Mouse (Mus musculus) forebrain, embryonic 13.5 days (tissue): ENCODE data around the gene Ypel5. TPM values are rescaled to one million over a fixed set of nuclear protein-coding genes. Genes with fewer than 3 reads are reported as not detected.

Experiments used
- ATAC-seq: fragments of 200-750 bp; cut with Nextera tagmentation; 2 replicates; pipeline ENCODE4 v1.8.0; 2017
- H3K27ac ChIP-seq: fragments of 300-500 bp; sonication (generic); 2 replicates; pipeline ENCODE4 v1.5.1; 2015; ENCODE audit warnings: inconsistent platforms, mild to moderate bottlenecking, moderate library complexity
- H3K27me3 ChIP-seq: fragments of 300-500 bp; sonication (generic); 2 replicates; pipeline ENCODE4 v1.6.1; 2015; ENCODE audit warnings: mild to moderate bottlenecking, inconsistent platforms
- H3K36me3 ChIP-seq: fragments of 300-500 bp; sonication (generic); 2 replicates; pipeline ENCODE4 v1.6.1; 2015; ENCODE audit warnings: mild to moderate bottlenecking, inconsistent platforms; ENCODE audit not compliant: poor library complexity, severe bottlenecking
- H3K4me1 ChIP-seq: fragments of 300-500 bp; sonication (generic); 2 replicates; pipeline ENCODE4 v1.6.1; 2015; ENCODE audit warnings: inconsistent platforms
- H3K4me2 ChIP-seq: fragments of 300-500 bp; sonication (generic); 2 replicates; pipeline ENCODE4 v1.6.1; 2015; ENCODE audit warnings: inconsistent platforms, mild to moderate bottlenecking, moderate library complexity
- H3K4me3 ChIP-seq: fragments of 300-500 bp; sonication (generic); 2 replicates; pipeline ENCODE4 v1.5.1; 2015; ENCODE audit warnings: mild to moderate bottlenecking, inconsistent platforms
- H3K9ac ChIP-seq: fragments of 300-500 bp; sonication (generic); 2 replicates; pipeline ENCODE4 v1.6.1; 2015; ENCODE audit warnings: mild to moderate bottlenecking, inconsistent platforms
- H3K9me3 ChIP-seq: fragments of 300-500 bp; sonication (generic); replicated peaks from 2 replicates; pipeline ENCODE4 v1.6.1; 2016; ENCODE audit warnings: inconsistent platforms
- WGBS: fragments of 180-500 bp; shearing (Covaris S2); methylation state at CpG from one replicate; pipeline ENCODE4 v1.1.7; 2015; 5-methylcytosine and 5-hydroxymethylcytosine counted together
- polyA plus RNA-seq: library from polyadenylated mRNA; unstranded; fragments of >200 nt; fragmentation: Nextera tagmentation; extraction: Ambion mirVana; gene quantifications from 2 replicates; pipeline ENCODE4 v1.2.1, GENCODE M21; 2015

Ypel5 gene
- polyA plus RNA-seq, result 86.1 and 90.3 TPM in 2 replicates

DNA sequence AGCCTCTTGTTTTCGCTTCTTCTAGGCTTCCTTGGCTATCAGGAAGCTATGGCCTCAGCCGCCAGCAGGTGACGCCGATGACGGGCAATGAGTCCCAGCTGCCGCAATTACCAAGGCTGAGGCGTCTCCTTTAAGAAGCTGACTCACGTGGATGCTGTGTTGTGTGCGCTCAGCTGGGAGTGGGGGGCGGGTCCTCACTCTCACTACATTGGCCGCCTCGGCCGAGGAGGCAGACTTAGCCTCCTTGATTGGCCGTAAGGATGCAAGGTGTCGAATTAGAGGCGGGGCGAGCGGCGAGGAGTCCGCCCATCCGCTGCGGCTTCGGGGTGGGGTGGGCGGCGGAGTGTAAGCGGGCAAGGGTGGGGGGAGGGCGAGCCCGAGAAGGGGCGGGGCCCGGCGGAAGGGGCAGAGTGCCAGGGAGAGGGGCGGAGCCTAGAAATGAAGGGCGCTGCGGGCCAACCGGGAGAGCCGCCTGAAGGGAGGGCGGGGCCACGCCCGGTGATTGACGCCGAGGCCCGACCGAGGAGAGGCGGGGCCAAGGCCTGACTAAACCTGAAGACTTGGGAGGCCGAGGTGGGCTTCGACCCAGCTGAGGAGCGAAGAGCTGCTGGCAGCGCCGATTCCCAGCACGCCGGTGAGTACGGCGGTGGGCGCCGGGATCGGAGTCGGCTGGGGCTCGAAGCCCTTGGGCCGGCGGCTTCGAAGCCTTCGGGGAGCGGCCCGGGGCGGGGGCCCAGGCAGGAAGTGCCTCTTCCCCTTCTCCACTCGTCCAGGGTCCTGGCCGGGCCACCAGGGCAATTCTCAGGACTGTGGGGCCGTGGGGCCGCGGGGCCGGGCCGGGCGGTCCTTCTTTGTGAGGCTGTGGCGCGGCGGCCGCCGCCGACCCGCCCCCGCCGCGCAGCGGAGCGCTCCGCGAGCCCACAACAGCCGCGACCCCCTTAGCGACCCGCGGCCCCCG, at the start of gene Ypel5:
Ypel5 (plus strand) TSS at position 296 of the 958 bp plus-strand sequence.
- under 1% methylated on average over 62 of the region's 93 CpGs for WGBS
- H3K36me3 ChIP-seq, result no peaks in the 10 kb centered on the region
- peak within 1 kb of the TSS; percentile 83 for H3K4me3 ChIP-seq
- no peaks in the 10 kb centered on the region for H3K9me3 ChIP-seq
- H3K4me1 ChIP-seq, result peaks cover 13% of the 10 kb centered on the region
- H3K27me3 ChIP-seq, result no peaks in the 10 kb centered on the region
- ATAC-seq, result peak; percentile 98
- H3K27ac ChIP-seq, result peak within 1 kb of the TSS; percentile 97
- peak within 1 kb of the TSS; percentile 68 for H3K4me2 ChIP-seq
- H3K9ac ChIP-seq, result peak within 1 kb of the TSS; percentile 93

DNA sequence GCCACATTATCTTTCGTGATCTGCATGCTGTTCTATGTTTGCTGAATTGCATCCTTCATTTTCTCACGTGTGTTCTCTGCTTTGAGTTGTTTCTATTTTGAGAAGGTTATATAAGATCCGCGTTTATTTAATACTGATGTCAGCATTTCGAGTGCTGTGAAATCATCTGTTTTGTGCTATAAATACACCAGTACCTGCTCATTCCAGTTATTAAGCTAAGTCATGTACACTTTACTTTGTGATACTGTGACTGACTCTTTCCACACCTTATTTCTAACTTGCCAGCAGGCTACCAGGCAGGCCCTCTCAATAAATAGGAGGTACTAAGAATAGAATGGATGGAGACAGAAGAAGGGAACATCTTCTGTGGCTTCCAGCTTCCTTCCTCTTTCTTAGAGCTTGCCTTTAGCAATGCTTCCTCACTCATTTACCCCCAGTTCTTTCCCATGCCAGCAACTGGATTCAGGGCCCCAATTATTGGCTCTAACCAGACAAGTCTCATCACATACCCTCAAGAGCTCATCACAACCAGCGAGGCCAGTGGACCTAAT, 48.3 kb upstream of the Ypel5 start:
- no peaks in the 10 kb centered on the region for H3K4me1 ChIP-seq
- no peak overlapping the region for H3K4me2 ChIP-seq
- WGBS, result 82% methylated on average over 6 of the region's 6 CpGs
- no peaks in the 10 kb centered on the region for H3K27me3 ChIP-seq
- no peaks in the 10 kb centered on the region for H3K36me3 ChIP-seq
- no peak overlapping the region for H3K9ac ChIP-seq
- H3K27ac ChIP-seq, result no peak overlapping the region
- H3K4me3 ChIP-seq, result no peak overlapping the region
- no peaks in the 10 kb centered on the region for H3K9me3 ChIP-seq
- ATAC-seq, result no peak

DNA sequence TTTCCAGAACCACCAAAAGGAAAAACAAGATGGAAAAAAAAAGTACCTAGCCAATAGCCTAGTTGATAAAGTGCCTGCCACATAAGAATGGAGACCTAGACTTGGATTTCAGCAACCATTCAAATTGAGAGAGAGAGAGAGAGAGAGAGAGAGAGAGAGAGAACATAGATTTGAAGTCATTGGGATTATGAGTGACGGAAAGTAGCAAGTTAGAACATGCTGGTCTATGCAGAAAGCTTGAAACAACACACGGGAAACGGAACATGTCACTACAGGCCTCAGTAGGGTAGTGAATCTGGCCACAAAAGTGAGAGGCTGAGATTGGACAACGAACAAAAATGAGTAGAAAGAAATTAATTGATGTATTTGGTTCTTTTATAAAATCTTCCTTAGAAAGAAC, 43.0 kb upstream of the Ypel5 start:
- no peak overlapping the region for H3K9ac ChIP-seq
- 89% methylated on average over 4 of the region's 4 CpGs for WGBS

DNA sequence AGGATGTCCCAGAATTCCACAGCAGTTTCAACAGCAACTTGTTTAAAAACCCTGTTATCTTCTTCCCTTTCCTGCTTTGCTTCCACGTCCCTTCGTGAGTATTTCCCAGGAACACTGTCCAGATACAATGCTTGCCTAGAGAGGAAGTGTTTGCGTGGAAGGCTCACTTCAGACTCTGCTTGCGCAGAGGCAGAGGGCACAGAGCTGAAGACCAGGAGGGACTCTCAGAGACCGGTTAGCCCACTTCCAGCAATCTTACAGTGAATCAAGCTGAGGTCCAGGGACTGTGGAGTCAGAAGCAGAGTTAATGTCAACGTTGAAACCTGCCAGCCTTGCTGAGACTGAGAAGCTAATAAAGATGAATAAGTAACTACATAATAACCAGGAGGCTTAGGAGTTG, 41.6 kb upstream of the Ypel5 start:
- no peak overlapping the region for H3K27ac ChIP-seq
- no peaks in the 10 kb centered on the region for H3K4me1 ChIP-seq
- no peak overlapping the region for H3K4me3 ChIP-seq
- H3K27me3 ChIP-seq, result no peaks in the 10 kb centered on the region
- H3K4me2 ChIP-seq, result no peak overlapping the region
- H3K9ac ChIP-seq, result no peak overlapping the region
- no peaks in the 10 kb centered on the region for H3K9me3 ChIP-seq
- ATAC-seq, result no peak
- 81% methylated on average over 6 of the region's 6 CpGs for WGBS
- no peaks in the 10 kb centered on the region for H3K36me3 ChIP-seq

More for the DNA sequence above, 43.0 kb upstream of the Ypel5 start:
- no peaks in the 10 kb centered on the region for H3K9me3 ChIP-seq
- no peak overlapping the region for H3K4me3 ChIP-seq
- no peaks in the 10 kb centered on the region for H3K36me3 ChIP-seq
- no peaks in the 10 kb centered on the region for H3K4me1 ChIP-seq
- H3K4me2 ChIP-seq, result no peak overlapping the region
- no peak overlapping the region for H3K27ac ChIP-seq
- H3K27me3 ChIP-seq, result no peaks in the 10 kb centered on the region
- no peak for ATAC-seq

DNA sequence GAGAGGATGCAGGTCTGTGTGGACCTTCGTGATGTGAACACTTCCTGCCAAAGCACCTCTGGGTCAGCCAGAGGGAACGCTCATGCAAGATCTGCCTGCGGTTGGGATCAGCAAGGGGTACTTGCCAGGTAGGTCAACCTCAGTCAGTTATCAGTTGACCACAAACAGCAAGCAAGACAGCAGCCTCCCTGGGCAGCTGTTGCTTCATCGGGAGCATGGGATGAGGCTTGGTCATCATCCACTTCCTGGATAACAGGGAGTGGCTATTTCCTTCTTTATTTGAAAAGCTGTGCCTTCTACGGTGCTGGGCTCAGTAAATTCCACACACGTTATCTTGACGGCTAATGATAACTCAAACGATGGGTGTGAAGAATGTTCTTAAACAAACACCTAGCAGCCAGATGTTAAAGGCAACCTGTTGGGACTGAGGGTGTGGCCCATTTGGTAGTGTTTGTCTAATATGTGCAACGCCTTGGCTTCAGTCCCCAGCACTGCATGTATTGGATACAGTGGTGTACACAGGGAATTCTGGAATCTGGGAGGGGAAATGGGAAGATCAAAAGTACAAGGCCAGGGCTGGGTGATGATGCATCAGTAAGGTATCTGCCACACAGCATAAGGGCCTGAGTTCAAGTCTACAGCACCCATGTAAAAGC, 40.7 kb upstream of the Ypel5 start:
- no peak overlapping the region for H3K4me3 ChIP-seq
- no peaks in the 10 kb centered on the region for H3K4me1 ChIP-seq
- no peak overlapping the region for H3K4me2 ChIP-seq
- no peak overlapping the region for H3K27ac ChIP-seq
- ATAC-seq, result no peak
- H3K9me3 ChIP-seq, result no peaks in the 10 kb centered on the region
- no peaks in the 10 kb centered on the region for H3K36me3 ChIP-seq
- 93% methylated on average over 9 of the region's 9 CpGs for WGBS
- no peaks in the 10 kb centered on the region for H3K27me3 ChIP-seq
- H3K9ac ChIP-seq, result no peak overlapping the region

DNA sequence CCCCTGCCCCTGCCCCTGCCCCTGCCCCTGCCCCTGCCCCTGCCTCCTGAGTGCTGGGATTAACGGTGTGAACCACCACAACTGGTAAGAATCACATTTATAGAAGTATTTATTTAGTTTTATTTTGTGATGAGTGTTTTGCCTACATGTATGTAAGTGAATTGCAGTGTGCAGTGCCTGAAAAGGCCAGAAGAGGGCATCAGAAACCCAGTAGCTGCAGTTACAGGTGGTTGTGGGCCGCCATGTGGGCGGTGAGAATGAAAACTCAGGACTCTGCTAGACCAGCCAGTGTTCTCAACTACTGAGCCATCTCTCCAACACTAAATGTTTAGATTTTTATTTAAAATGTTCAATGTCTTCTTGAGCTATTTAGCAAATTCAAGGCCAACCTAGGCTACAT, 39.7 kb upstream of the Ypel5 start:
- ATAC-seq, result no peak
- Histone ChIP-seq H3K4me3 (no peak overlapping the region), H3K4me1 (no peaks in the 10 kb centered on the region), H3K36me3 (no peaks in the 10 kb centered on the region), H3K27ac (no peak overlapping the region), H3K4me2 (no peak overlapping the region), H3K9me3 (no peaks in the 10 kb centered on the region), H3K9ac (no peak overlapping the region), H3K27me3 (no peaks in the 10 kb centered on the region)
- 84% methylated on average over 3 of the region's 3 CpGs for WGBS

DNA sequence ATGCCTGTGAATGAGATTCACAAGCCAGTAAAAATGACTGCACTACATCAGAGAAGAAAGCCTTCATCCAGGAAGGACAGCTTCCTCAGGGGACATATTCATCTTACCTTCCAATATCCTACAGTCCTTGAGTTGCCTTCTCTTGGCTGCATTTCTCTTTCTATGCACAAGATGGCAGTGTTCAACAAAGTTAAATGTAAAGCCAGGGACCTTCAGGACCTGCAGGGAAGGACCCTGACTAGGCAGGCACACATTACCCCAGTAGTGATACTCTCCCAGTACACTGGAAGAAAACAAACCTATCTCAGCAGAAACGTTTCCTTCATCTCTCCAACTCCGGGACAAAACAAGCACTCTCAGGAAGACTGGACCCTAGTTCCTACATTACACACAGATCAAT, 38.4 kb upstream of the Ypel5 start:
- H3K4me2 ChIP-seq, result no peak overlapping the region
- H3K4me3 ChIP-seq, result no peak overlapping the region
- peak; percentile 67 for ATAC-seq
- H3K27ac ChIP-seq, result no peak overlapping the region
- WGBS, result 21% methylated on average over 2 of the region's 2 CpGs
- H3K27me3 ChIP-seq, result no peaks in the 10 kb centered on the region
- H3K36me3 ChIP-seq, result no peaks in the 10 kb centered on the region
- H3K9me3 ChIP-seq, result no peaks in the 10 kb centered on the region
- no peaks in the 10 kb centered on the region for H3K4me1 ChIP-seq
- H3K9ac ChIP-seq, result no peak overlapping the region

DNA sequence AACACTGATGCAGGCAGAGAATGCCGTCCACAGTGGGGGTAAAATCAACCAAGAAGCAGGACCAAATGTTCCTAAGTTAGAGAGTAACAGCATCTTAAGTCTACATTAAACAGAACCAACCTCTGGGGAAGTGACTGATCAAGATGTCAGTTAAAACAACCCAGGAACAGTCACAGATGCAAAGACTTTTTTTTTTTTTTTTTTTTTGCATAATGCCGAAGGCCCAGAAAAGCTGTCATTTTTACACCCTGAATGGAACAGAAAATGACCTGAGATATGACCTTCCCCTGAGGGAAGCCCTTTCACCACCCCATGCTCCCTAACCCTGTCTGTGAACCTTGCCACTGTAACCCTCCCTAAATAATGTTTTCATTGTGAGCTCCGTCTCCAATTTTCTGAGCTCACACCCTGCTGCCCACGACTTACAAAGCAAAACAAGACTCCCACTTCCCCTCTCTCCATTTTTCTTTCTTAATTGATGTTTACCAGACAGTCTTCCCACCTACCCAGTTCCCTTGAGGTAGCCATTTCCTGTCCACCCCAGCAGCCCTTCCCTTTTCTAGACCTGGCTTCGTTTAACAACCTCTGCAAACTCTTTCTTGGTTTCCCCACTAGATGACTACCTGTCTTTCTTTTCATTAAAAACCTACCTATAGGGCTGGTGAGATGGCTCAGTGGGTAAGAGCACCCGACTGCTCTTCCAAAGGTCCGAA, 26.2 kb upstream of the Ypel5 start:
- no peak for ATAC-seq
- no peak overlapping the region for H3K27ac ChIP-seq
- H3K36me3 ChIP-seq, result no peaks in the 10 kb centered on the region
- no peaks in the 10 kb centered on the region for H3K4me1 ChIP-seq
- no peaks in the 10 kb centered on the region for H3K27me3 ChIP-seq
- no peak overlapping the region for H3K9ac ChIP-seq
- no peak overlapping the region for H3K4me2 ChIP-seq
- no peaks in the 10 kb centered on the region for H3K9me3 ChIP-seq
- 66% methylated on average over 7 of the region's 7 CpGs for WGBS
- H3K4me3 ChIP-seq, result no peak overlapping the region

DNA sequence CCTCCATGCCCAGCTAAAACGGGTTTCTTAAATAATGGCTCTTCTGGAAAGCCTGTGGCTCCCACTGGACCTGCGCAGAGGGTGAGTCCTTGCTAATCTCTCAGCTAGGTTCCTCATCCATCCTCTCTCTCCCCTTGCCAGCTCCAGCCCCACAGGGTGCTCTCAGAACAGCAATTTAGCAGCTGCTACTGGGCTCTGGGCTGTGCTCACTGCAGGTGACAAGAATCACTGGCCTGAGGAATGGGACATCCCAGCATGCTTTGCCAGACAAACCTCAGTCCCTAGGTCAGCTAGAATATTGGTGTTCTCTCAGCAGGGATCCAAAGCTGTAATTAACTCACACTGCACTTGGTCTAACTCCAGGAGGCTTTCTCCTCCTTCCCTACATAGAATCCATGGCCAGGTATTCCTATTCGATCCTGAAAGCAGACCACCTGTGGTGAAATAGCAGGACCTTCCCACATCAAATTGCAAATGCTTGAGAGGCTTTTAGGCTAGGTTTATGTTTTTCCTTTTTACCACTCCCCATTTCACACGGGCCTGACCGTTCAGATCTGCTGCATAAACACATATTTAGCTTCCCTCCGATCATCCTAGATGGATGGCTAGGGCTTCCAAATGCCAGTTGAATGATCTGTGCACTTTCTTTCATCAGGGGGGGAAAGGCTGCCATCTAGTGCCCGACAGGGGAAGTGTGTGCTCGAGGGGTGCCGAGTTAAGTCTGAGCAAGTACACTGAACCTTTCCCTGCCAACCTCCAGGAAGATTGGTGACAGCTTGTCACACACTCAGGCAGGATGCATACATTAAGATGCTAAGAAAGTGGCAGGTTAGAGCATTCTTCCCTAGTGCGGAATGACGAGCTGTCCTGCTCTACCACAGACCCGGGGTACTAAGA, 22.6 kb upstream of the Ypel5 start:
- 14% methylated on average over 12 of the region's 12 CpGs for WGBS
- Histone ChIP-seq H3K27me3 (no peaks in the 10 kb centered on the region), H3K9me3 (no peaks in the 10 kb centered on the region), H3K4me3 (no peak overlapping the region), H3K4me1 (no peaks in the 10 kb centered on the region), H3K9ac (no peak overlapping the region), H3K4me2 (no peak overlapping the region), H3K36me3 (no peaks in the 10 kb centered on the region), H3K27ac (no peak overlapping the region)
- ATAC-seq, result peak; percentile 88

DNA sequence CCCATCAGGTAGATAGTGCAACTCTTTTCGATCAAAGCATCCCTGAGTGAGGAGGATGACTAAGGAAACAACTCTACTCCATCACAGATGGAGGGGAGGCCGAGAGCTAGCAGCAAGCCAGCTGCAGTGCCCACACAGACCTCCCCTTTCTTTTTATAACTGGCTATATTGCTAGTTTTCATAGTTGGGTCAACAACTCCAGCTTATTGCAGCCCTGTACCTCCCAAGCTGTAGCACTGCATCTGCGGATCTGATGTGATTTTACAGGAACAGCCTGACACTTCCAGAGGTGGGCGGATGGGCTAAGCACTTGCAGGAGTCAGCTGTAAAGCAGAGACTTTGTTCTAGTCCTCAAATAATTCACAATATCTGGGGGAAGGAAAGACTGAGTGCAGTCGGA, 18.7 kb upstream of the Ypel5 start:
- 84% methylated on average over 5 of the region's 5 CpGs for WGBS
- no peaks in the 10 kb centered on the region for H3K4me1 ChIP-seq
- no peaks in the 10 kb centered on the region for H3K9me3 ChIP-seq
- no peak overlapping the region for H3K4me2 ChIP-seq
- no peak overlapping the region for H3K9ac ChIP-seq
- no peak overlapping the region for H3K27ac ChIP-seq
- H3K4me3 ChIP-seq, result no peak overlapping the region
- ATAC-seq, result no peak
- no peaks in the 10 kb centered on the region for H3K27me3 ChIP-seq
- H3K36me3 ChIP-seq, result no peaks in the 10 kb centered on the region

DNA sequence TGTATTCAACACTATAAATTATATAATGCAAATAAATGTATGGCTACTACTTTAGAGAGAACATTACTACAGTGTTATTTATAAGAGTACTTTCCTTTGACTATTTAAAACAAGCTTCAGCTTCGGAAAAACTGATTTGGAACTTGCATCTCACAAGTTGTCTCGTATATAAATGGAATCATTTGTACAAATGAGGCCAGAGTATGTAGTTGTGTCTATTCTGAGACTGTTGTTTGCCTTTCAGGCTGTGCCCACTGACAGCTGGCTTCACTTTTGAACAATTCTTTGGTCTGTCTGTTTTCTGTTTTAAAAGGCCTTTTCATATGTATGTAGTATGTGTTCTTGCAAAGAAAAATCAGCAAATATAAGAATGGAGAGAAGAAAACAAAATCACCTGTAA, 16.5 kb upstream of the Ypel5 start:
- WGBS, result 70% methylated on average over 2 of the region's 2 CpGs
- no peak for ATAC-seq

More for the DNA sequence above, 16.5 kb upstream of the Ypel5 start:
- H3K27ac ChIP-seq, result no peak overlapping the region
- no peaks in the 10 kb centered on the region for H3K27me3 ChIP-seq
- no peaks in the 10 kb centered on the region for H3K36me3 ChIP-seq
- no peaks in the 10 kb centered on the region for H3K9me3 ChIP-seq
- no peak overlapping the region for H3K9ac ChIP-seq
- H3K4me1 ChIP-seq, result no peaks in the 10 kb centered on the region
- no peak overlapping the region for H3K4me2 ChIP-seq
- no peak overlapping the region for H3K4me3 ChIP-seq
